Mouse (Mus musculus) liver, embryonic 11.5 days (tissue): ENCODE results near the gene Per1. TPM values are rescaled to one million over a fixed set of nuclear protein-coding genes. Genes with fewer than 3 reads are reported as not detected.

Source experiments
- ATAC-seq: fragments of 200-750 bp; cut with Nextera tagmentation; replicated peaks from 2 replicates; pipeline ENCODE4 v1.8.0; 2017; ENCODE audit warnings: moderate number of reproducible peaks, mild to moderate bottlenecking, moderate TSS enrichment, moderate library complexity; ENCODE audit not compliant: low FRiP score
- DNase-seq: peaks from one replicate; pipeline ENCODE4 v3.0.0-alpha.2; 2017; ENCODE audit warnings: low spot score
- H3K27ac ChIP-seq: fragments of 300-500 bp; sonication (generic); 2 replicates; pipeline ENCODE4 v1.5.1; 2014; ENCODE audit warnings: mild to moderate bottlenecking, low read depth, low read length, control low read depth
- H3K27me3 ChIP-seq: fragments of 300-500 bp; sonication (generic); replicated peaks from 2 replicates; pipeline ENCODE4 v1.6.1; 2014; ENCODE audit warnings: low read length, mixed read lengths; ENCODE audit not compliant: control insufficient read depth, insufficient read depth
- H3K36me3 ChIP-seq: fragments of 300-500 bp; sonication (generic); 2 replicates; pipeline ENCODE4 v1.6.1; 2014; ENCODE audit warnings: mild to moderate bottlenecking, low read length, moderate library complexity, mixed read lengths; ENCODE audit not compliant: control insufficient read depth, insufficient read depth
- H3K4me1 ChIP-seq: fragments of 300-500 bp; sonication (generic); replicated peaks from 2 replicates; pipeline ENCODE4 v1.6.1; 2014; ENCODE audit warnings: low read length, mixed read lengths; ENCODE audit not compliant: control insufficient read depth, insufficient read depth
- H3K4me2 ChIP-seq: fragments of 300-500 bp; sonication (generic); 2 replicates; pipeline ENCODE4 v1.6.1; 2014; ENCODE audit warnings: mild to moderate bottlenecking, control low read depth, moderate library complexity
- H3K4me3 ChIP-seq: fragments of 300-500 bp; sonication (generic); 2 replicates; pipeline ENCODE4 v1.5.1; 2014; ENCODE audit warnings: low read depth, low read length, control low read depth
- H3K9ac ChIP-seq: fragments of 300-500 bp; sonication (generic); 2 replicates; pipeline ENCODE4 v1.6.1; 2014; ENCODE audit warnings: low read depth, low read length, control low read depth
- H3K9me3 ChIP-seq: fragments of 300-500 bp; sonication (generic); 2 replicates; pipeline ENCODE4 v1.6.1; 2016; ENCODE audit warnings: low read length, inconsistent platforms, mixed read lengths; ENCODE audit not compliant: control insufficient read depth
- WGBS: fragments of 180-500 bp; shearing (Covaris S2); extraction: QIAGEN DNeasy Blood & Tissue Kit; methylation state at CpG from one replicate; pipeline ENCODE4 v1.1.7; 2014; 5-methylcytosine and 5-hydroxymethylcytosine counted together
- polyA plus RNA-seq: library from polyadenylated mRNA; unstranded; fragments of >200 nt; fragmentation: Nextera tagmentation; extraction: Ambion mirVana; gene quantifications from 2 replicates; pipeline ENCODE4 v1.2.1, GENCODE M21; 2014

Gene Per1
- polyA plus RNA-seq, 1 experiment from 2014 or later = 6.6 TPM

GRCm38 (mm10) chr11:69120221-69121000, 25.4 kb downstream of the Per1 start, which contains the start of gene Hes7:
Gene Hes7 (plus strand): TSS chr11:69120404.
- ATAC-seq (no peak), DNase-seq (peak; percentile 63)
- peak within 1 kb of the TSS; percentile 47 for H3K9ac ChIP-seq
- no peaks in the 10 kb centered on the region for H3K36me3 ChIP-seq
- no peak within 1 kb of the TSS for H3K27ac ChIP-seq
- peak within 1 kb of the TSS; percentile 80 for H3K4me3 ChIP-seq
- peaks cover 7% of the 10 kb centered on the region for H3K27me3 ChIP-seq
- H3K4me1 ChIP-seq = peaks cover 37% of the 10 kb centered on the region
- H3K4me2 ChIP-seq = peak within 1 kb of the TSS; percentile 99
- H3K9me3 ChIP-seq = no peaks in the 10 kb centered on the region
- 1% methylated on average over 27 of the region's 27 CpGs for WGBS

GRCm38 (mm10) chr11:69121001-69121740, 26.2 kb downstream of the Per1 start:
- H3K4me3 ChIP-seq = peak overlapping the region; percentile 80
- DNase-seq (peak; percentile 67), ATAC-seq (no peak)
- WGBS = 2% methylated on average over 33 of the region's 33 CpGs
- H3K27ac ChIP-seq = no peak overlapping the region
- peak overlapping the region; percentile 99 for H3K4me2 ChIP-seq
- H3K27me3 ChIP-seq = peaks cover 7% of the 10 kb centered on the region
- peaks cover 41% of the 10 kb centered on the region for H3K4me1 ChIP-seq
- peak overlapping the region; percentile 21 for H3K9ac ChIP-seq
- H3K36me3 ChIP-seq = no peaks in the 10 kb centered on the region
- no peaks in the 10 kb centered on the region for H3K9me3 ChIP-seq

- DNase-seq (no peak), ATAC-seq (no peak)
- Histone ChIP-seq H3K27ac (peak overlapping the region; percentile 23; the same call in 1 of the 2 replicates), H3K9ac (peak overlapping the region; percentile 66), H3K4me3 (peak overlapping the region; percentile 80), H3K4me1 (peaks cover 45% of the 10 kb centered on the region), H3K36me3 (no peaks in the 10 kb centered on the region), H3K27me3 (peaks cover 7% of the 10 kb centered on the region), H3K9me3 (no peaks in the 10 kb centered on the region), H3K4me2 (peak overlapping the region; percentile 99)
- under 1% methylated on average over 32 of the region's 32 CpGs for WGBS
These were observed 26.8 kb downstream of the Per1 start for GRCm38 (mm10) chr11:69121741-69122335.

GRCm38 (mm10) chr11:69122336-69122951, 27.4 kb downstream of the Per1 start, which contains the start of gene 9130213A22Rik:
Gene 9130213A22Rik (minus strand): TSS chr11:69122589.
- Histone ChIP-seq H3K27me3 (peaks cover 7% of the 10 kb centered on the region), H3K4me1 (peaks cover 40% of the 10 kb centered on the region), H3K4me2 (peak within 1 kb of the TSS; percentile 99), H3K4me3 (peak within 1 kb of the TSS; percentile 80), H3K27ac (peak within 1 kb of the TSS; percentile 23), H3K9ac (peak within 1 kb of the TSS; percentile 66), H3K9me3 (no peaks in the 10 kb centered on the region), H3K36me3 (no peaks in the 10 kb centered on the region)
- DNase-seq (peak; percentile 91), ATAC-seq (peak; percentile 39)
- under 1% methylated on average over 64 of the region's 66 CpGs for WGBS

- WGBS = under 1% methylated on average over 29 of the region's 29 CpGs
- Histone ChIP-seq H3K27ac (peak overlapping the region; percentile 80), H3K9me3 (no peaks in the 10 kb centered on the region), H3K9ac (peak overlapping the region; percentile 73), H3K36me3 (no peaks in the 10 kb centered on the region), H3K4me1 (peaks cover 37% of the 10 kb centered on the region), H3K4me2 (peak overlapping the region; percentile 99), H3K4me3 (peak overlapping the region; percentile 80), H3K27me3 (peaks cover 7% of the 10 kb centered on the region)
- DNase-seq (peak; percentile 98), ATAC-seq (0 out of 2 replicates have a peak, but pooled peaks have one; percentile 2)
These were observed 28.2 kb downstream of the Per1 start for GRCm38 (mm10) chr11:69123056-69123692.

- peaks cover 36% of the 10 kb centered on the region for H3K4me1 ChIP-seq
- H3K27me3 ChIP-seq = peaks cover 7% of the 10 kb centered on the region
These were observed 28.9 kb downstream of the Per1 start for GRCm38 (mm10) chr11:69123693-69124497.

GRCm38 (mm10) chr11:69124498-69124847, 29.5 kb downstream of the Per1 start:
- H3K4me2 ChIP-seq = peak overlapping the region; percentile 99
- H3K9me3 ChIP-seq = no peaks in the 10 kb centered on the region
- H3K4me3 ChIP-seq = peak overlapping the region; percentile 80; the same call in 1 of the 2 replicates
- peaks cover 7% of the 10 kb centered on the region for H3K27me3 ChIP-seq
- no peaks in the 10 kb centered on the region for H3K36me3 ChIP-seq
- 0% methylated on average over 3 of the region's 3 CpGs for WGBS
- DNase-seq = no peak
- peak; percentile 65 for ATAC-seq
- no peak overlapping the region for H3K9ac ChIP-seq
- peaks cover 30% of the 10 kb centered on the region for H3K4me1 ChIP-seq
- no peak overlapping the region for H3K27ac ChIP-seq

More at GRCm38 (mm10) chr11:69123693-69124497, 28.9 kb downstream of the Per1 start:
- under 1% methylated on average over 31 of the region's 31 CpGs for WGBS
- H3K27ac ChIP-seq = peak overlapping the region; percentile 80
- H3K9ac ChIP-seq = peak overlapping the region; percentile 73
- ATAC-seq (peak; percentile 83), DNase-seq (peak; percentile 94)
- H3K36me3 ChIP-seq = no peaks in the 10 kb centered on the region
- H3K4me3 ChIP-seq = peak overlapping the region; percentile 80
- H3K4me2 ChIP-seq = peak overlapping the region; percentile 99
- no peaks in the 10 kb centered on the region for H3K9me3 ChIP-seq
